In genomic region chr6:97789700-97790099, GRCm38 (mm10) we compare ENCODE assay signal across 26 mouse cellular contexts.
"Had no signal": no experiment of that assay in that cellular context is flagged by ENCODE, and none has a peak within 500 bp of the region (broad histone marks: within the 10 kb centered on the region; RNA-seq: fewer than 3 reads in every experiment).

No protein-coding gene starts in this region.

- ATAC-seq: forebrain, postnatal 0 days; hindbrain, postnatal 0 days; intestine, embryonic 16.5 days had no signal

- H3K9ac ChIP-seq: forebrain, postnatal 0 days; heart, embryonic 13.5 days; heart, embryonic 15.5 days; hindbrain, embryonic 13.5 days; hindbrain, embryonic 15.5 days; kidney, embryonic 15.5 days; limb, embryonic 13.5 days; limb, embryonic 15.5 days had no signal

- H3K9me3 ChIP-seq: heart, embryonic 13.5 days; heart, embryonic 15.5 days; hindbrain, embryonic 13.5 days; hindbrain, embryonic 15.5 days; kidney, embryonic 15.5 days; limb, embryonic 13.5 days; limb, embryonic 15.5 days had no signal

- H3K4me2 ChIP-seq: heart, embryonic 11.5 days; heart, embryonic 13.5 days; heart, embryonic 15.5 days; hindbrain, embryonic 13.5 days; hindbrain, embryonic 15.5 days; kidney, embryonic 15.5 days; limb, embryonic 13.5 days; limb, embryonic 15.5 days had no signal

- H3K4me3 ChIP-seq: heart, adult 2 months; heart, embryonic 13.5 days; heart, embryonic 15.5 days; hindbrain, embryonic 13.5 days; hindbrain, embryonic 15.5 days; kidney, embryonic 15.5 days; limb, embryonic 13.5 days; limb, embryonic 15.5 days had no signal

- H3K27ac ChIP-seq: heart, adult 2 months; heart, embryonic 13.5 days; heart, embryonic 15.5 days; hindbrain, embryonic 13.5 days; hindbrain, embryonic 15.5 days; hindbrain, postnatal 0 days; kidney, embryonic 15.5 days; kidney, postnatal 0 days; limb, embryonic 13.5 days; limb, embryonic 15.5 days had no signal

- H3K27me3 ChIP-seq: heart, embryonic 13.5 days; heart, embryonic 15.5 days; kidney, embryonic 15.5 days; limb, embryonic 13.5 days; limb, embryonic 15.5 days had no signal

- DNase-seq: forebrain, postnatal 0 days; gastrocnemius, postnatal 14 days; gastrocnemius, postnatal 36 days; heart, adult 11 months; heart, adult 2 months; heart, postnatal 14 days; heart, postnatal 36 days; kidney, adult 11 months; kidney, adult 2 months; kidney, adult 9 months; kidney, postnatal 14 days; kidney, postnatal 36 days; layer of hippocampus, adult 9-11 months; layer of hippocampus, postnatal 36 days; left cerebral cortex, postnatal 4 days had no signal

- H3K36me3 ChIP-seq: heart, embryonic 13.5 days; heart, embryonic 15.5 days; hindbrain, embryonic 13.5 days; hindbrain, embryonic 15.5 days; kidney, embryonic 15.5 days; limb, embryonic 13.5 days; limb, embryonic 15.5 days had no signal

- H3K4me1 ChIP-seq: heart, embryonic 13.5 days; heart, embryonic 15.5 days; hindbrain, embryonic 13.5 days; hindbrain, embryonic 15.5 days; kidney, embryonic 15.5 days; limb, embryonic 13.5 days; limb, embryonic 15.5 days had no signal
